In the genomic region with DNA sequence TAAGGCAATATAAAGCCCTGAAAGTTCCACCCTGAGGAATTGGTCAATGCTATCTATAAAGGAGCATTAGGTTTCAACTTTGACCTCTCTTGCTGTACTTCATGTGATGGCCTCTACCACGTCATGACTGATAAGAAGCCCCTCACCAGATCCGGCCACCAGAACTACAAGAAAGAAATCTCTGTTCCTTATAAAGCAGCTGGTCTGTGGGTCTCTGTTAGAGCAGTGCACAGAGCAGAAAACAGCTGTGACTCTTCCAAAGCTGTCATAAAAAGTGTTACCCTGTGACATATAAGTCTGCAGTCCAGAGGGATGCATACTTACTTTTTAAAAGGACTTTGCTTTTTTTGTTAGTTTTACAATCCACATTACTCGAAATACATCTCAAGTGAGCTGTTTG, we compare ENCODE assay signal across 19 mouse cellular contexts.
A peak's percentile ranks its signal among the peaks of the same experiment; 100 is the strongest.
DNase-seq lines count a peak whose midpoint lies in the region; ATAC-seq and TF ChIP-seq lines count a peak whose summit lies in the region.
"Had no signal": no experiment of that assay in that cellular context is flagged by ENCODE, and none has a peak within 500 bp of the region (broad histone marks: within the 10 kb centered on the region; RNA-seq: fewer than 3 reads in every experiment).

No protein-coding gene starts in this region.

- H3K27me3 ChIP-seq in heart, embryonic 16.5 days (ENCODE audit: control insufficient read depth, insufficient read depth, low read length) = no peaks in the 10 kb centered on the region
- no peaks in the 10 kb centered on the region for H3K27me3 ChIP-seq in heart, embryonic 11.5 days (ENCODE audit: control insufficient read depth, insufficient read depth, low read length)
- H3K27me3 ChIP-seq in kidney, embryonic 15.5 days = no peaks in the 10 kb centered on the region
- H3K27me3 ChIP-seq in lung, embryonic 14.5 days (ENCODE audit: insufficient read depth, low read length) = no peaks in the 10 kb centered on the region
- no peaks in the 10 kb centered on the region for H3K27me3 ChIP-seq in limb, embryonic 14.5 days (ENCODE audit: control insufficient read depth, insufficient read depth, low read length)
- H3K27me3 ChIP-seq: forebrain, embryonic 13.5 days; hindbrain, embryonic 15.5 days had no signal

- no peak for DNase-seq in kidney, postnatal 36 days
- DNase-seq in lung, embryonic 14.5 days = peak; percentile 78
- no peak for DNase-seq in lung, postnatal 25 days (ENCODE audit: low spot score)
- peak; percentile 28 for DNase-seq in limb, embryonic 14.5 days (ENCODE audit: low spot score)
- DNase-seq in yolk sac, embryonic 10.5 days (ENCODE audit: low spot score) = no peak
- DNase-seq: adrenal gland, adult 2 months; adrenal gland, postnatal 25 days; cerebellum, adult 18-20 months; cerebellum, adult 9-11 months; cerebellum, postnatal 36 days; forebrain, postnatal 0 days; gastrocnemius, postnatal 14 days; heart, postnatal 36 days had no signal

- no peaks in the 10 kb centered on the region for H3K36me3 ChIP-seq in heart, embryonic 16.5 days (ENCODE audit: control insufficient read depth, insufficient read depth)
- H3K36me3 ChIP-seq in heart, embryonic 11.5 days (ENCODE audit: control insufficient read depth, insufficient read depth, low read length) = no peaks in the 10 kb centered on the region
- no peaks in the 10 kb centered on the region for H3K36me3 ChIP-seq in kidney, embryonic 15.5 days
- no peaks in the 10 kb centered on the region for H3K36me3 ChIP-seq in lung, embryonic 14.5 days (ENCODE audit: insufficient read depth)
- H3K36me3 ChIP-seq in limb, embryonic 14.5 days (ENCODE audit: control insufficient read depth, insufficient read depth, low read length) = no peaks in the 10 kb centered on the region
- H3K36me3 ChIP-seq: embryonic facial prominence, embryonic 10.5 days; hindbrain, embryonic 15.5 days had no signal

- H3K9me3 ChIP-seq in heart, embryonic 16.5 days (replicated peaks; ENCODE audit: control insufficient read depth, low read length) = no peaks in the 10 kb centered on the region
- no peaks in the 10 kb centered on the region for H3K9me3 ChIP-seq in heart, embryonic 11.5 days (replicated peaks; ENCODE audit: control insufficient read depth, low read length)
- H3K9me3 ChIP-seq in kidney, embryonic 15.5 days (replicated peaks) = no peaks in the 10 kb centered on the region
- no peaks in the 10 kb centered on the region for H3K9me3 ChIP-seq in lung, embryonic 14.5 days (ENCODE audit: low read depth, low read length)
- no peaks in the 10 kb centered on the region for H3K9me3 ChIP-seq in limb, embryonic 14.5 days (ENCODE audit: control insufficient read depth, low read length)
- H3K9me3 ChIP-seq: embryonic facial prominence, embryonic 10.5 days; forebrain, embryonic 13.5 days; hindbrain, embryonic 15.5 days had no signal

- no peak for TF ChIP-seq POLR2A in limb, embryonic 14.5 days (IDR thresholded peaks at IDR 0.05; ENCODE audit: borderline replicate concordance, extremely low read depth, insufficient read depth, insufficient read length)

- ATAC-seq in heart, embryonic 16.5 days (replicated peaks; ENCODE audit: extremely low read depth, insufficient read depth, low FRiP score) = peak; percentile 37; the same call in 1 of the 2 replicates
- ATAC-seq in heart, embryonic 11.5 days (replicated peaks; ENCODE audit: insufficient number of reproducible peaks, low FRiP score, low TSS enrichment) = no peak
- peak; percentile 25; the same call in 1 of the 2 replicates for ATAC-seq in kidney, embryonic 15.5 days (replicated peaks; ENCODE audit: low FRiP score)
- peak; percentile 89; the same call in 1 of the 2 replicates for ATAC-seq in lung, embryonic 14.5 days (ENCODE audit: insufficient read depth)
- ATAC-seq in limb, embryonic 14.5 days (ENCODE audit: low FRiP score, low read depth) = peak; percentile 79
- ATAC-seq: forebrain, embryonic 13.5 days; forebrain, postnatal 0 days had no signal

- no peak overlapping the region for H3K4me3 ChIP-seq in heart, embryonic 16.5 days (ENCODE audit: low read length)
- no peak overlapping the region for H3K4me3 ChIP-seq in heart, embryonic 11.5 days (ENCODE audit: low read depth, low read length)
- H3K4me3 ChIP-seq in kidney, embryonic 15.5 days (replicated peaks) = no peak overlapping the region
- no peak overlapping the region for H3K4me3 ChIP-seq in lung, embryonic 14.5 days (ENCODE audit: low read depth, low read length)
- no peak overlapping the region for H3K4me3 ChIP-seq in limb, embryonic 14.5 days (replicated peaks; ENCODE audit: low read length)
- H3K4me3 ChIP-seq: embryonic facial prominence, embryonic 10.5 days; forebrain, embryonic 13.5 days; hindbrain, embryonic 15.5 days had no signal

- 38% methylated on average over 3 of the region's 3 CpGs for WGBS in heart, embryonic 16.5 days
- WGBS in heart, embryonic 11.5 days (ENCODE audit: insufficient replicate concordance) = 30% methylated on average over 3 of the region's 3 CpGs
- 48% methylated on average over 3 of the region's 3 CpGs for WGBS in kidney, embryonic 15.5 days
- 25% methylated on average over 3 of the region's 3 CpGs for WGBS in lung, embryonic 14.5 days
- WGBS in limb, embryonic 14.5 days = 44% methylated on average over 3 of the region's 3 CpGs

- H3K27ac ChIP-seq in heart, embryonic 16.5 days (ENCODE audit: low read length) = no peak overlapping the region
- no peak overlapping the region for H3K27ac ChIP-seq in heart, embryonic 11.5 days (ENCODE audit: low read depth, low read length)
- H3K27ac ChIP-seq in kidney, embryonic 15.5 days = no peak overlapping the region
- no peak overlapping the region for H3K27ac ChIP-seq in lung, embryonic 14.5 days (ENCODE audit: low read depth)
- no peak overlapping the region for H3K27ac ChIP-seq in limb, embryonic 14.5 days (replicated peaks; ENCODE audit: low read depth, low read length)
- H3K27ac ChIP-seq: embryonic facial prominence, embryonic 10.5 days; forebrain, embryonic 13.5 days; hindbrain, embryonic 15.5 days had no signal

- no peak overlapping the region for H3K9ac ChIP-seq in heart, embryonic 16.5 days (ENCODE audit: low read length)
- H3K9ac ChIP-seq in heart, embryonic 11.5 days (ENCODE audit: low read depth, low read length) = no peak overlapping the region
- H3K9ac ChIP-seq in kidney, embryonic 15.5 days = no peak overlapping the region
- H3K9ac ChIP-seq in lung, embryonic 14.5 days = no peak overlapping the region
- no peak overlapping the region for H3K9ac ChIP-seq in limb, embryonic 14.5 days (ENCODE audit: low read depth, low read length, severe bottlenecking)
- H3K9ac ChIP-seq: forebrain, embryonic 13.5 days; forebrain, postnatal 0 days; hindbrain, embryonic 15.5 days had no signal

- TF ChIP-seq CTCF in lung, embryonic 14.5 days (IDR thresholded peaks at IDR 0.05; ENCODE audit: low read depth) = no peak

- no peaks in the 10 kb centered on the region for H3K4me1 ChIP-seq in heart, embryonic 16.5 days (ENCODE audit: control insufficient read depth, insufficient read depth, low read length)
- H3K4me1 ChIP-seq in heart, embryonic 11.5 days (ENCODE audit: control insufficient read depth, insufficient read depth, low read length) = peaks cover 7% of the 10 kb centered on the region
- H3K4me1 ChIP-seq in kidney, embryonic 15.5 days = no peaks in the 10 kb centered on the region
- no peaks in the 10 kb centered on the region for H3K4me1 ChIP-seq in lung, embryonic 14.5 days (ENCODE audit: insufficient read depth)
- no peaks in the 10 kb centered on the region for H3K4me1 ChIP-seq in limb, embryonic 14.5 days (ENCODE audit: control insufficient read depth, insufficient read depth, low read length)
- H3K4me1 ChIP-seq: embryonic facial prominence, embryonic 10.5 days; forebrain, embryonic 13.5 days; hindbrain, embryonic 15.5 days had no signal

- no peak overlapping the region for H3K4me2 ChIP-seq in heart, embryonic 16.5 days (ENCODE audit: low read depth, low read length)
- H3K4me2 ChIP-seq in heart, embryonic 11.5 days = no peak overlapping the region
- H3K4me2 ChIP-seq in kidney, embryonic 15.5 days = no peak overlapping the region
- H3K4me2 ChIP-seq in lung, embryonic 14.5 days = no peak overlapping the region
- no peak overlapping the region for H3K4me2 ChIP-seq in limb, embryonic 14.5 days (replicated peaks; ENCODE audit: low read depth, low read length, severe bottlenecking)
- H3K4me2 ChIP-seq: forebrain, embryonic 13.5 days; hindbrain, embryonic 15.5 days had no signal

Comparison
In these comparisons a context has a peak if more than half of its experiments do, and no peak if none do; other contexts are left out.
1. DNase-seq: peak in lung, embryonic 14.5 days (single experiment) and limb, embryonic 14.5 days (single experiment); none in kidney, postnatal 36 days (0 of 2), lung, postnatal 25 days (single experiment) and yolk sac, embryonic 10.5 days (single experiment).